Mouse (Mus musculus) lung, embryonic 16.5 days (tissue): ENCODE results near the gene Cenpa. TPM values are rescaled to one million over a fixed set of nuclear protein-coding genes. Genes with fewer than 3 reads are reported as not detected.

ENCODE experiments used
- ATAC-seq: fragments of 200-750 bp; cut with Nextera tagmentation; 2 replicates; pipeline ENCODE4 v1.8.0; 2017; ENCODE audit warnings: low read depth, mild to moderate bottlenecking, moderate library complexity
- H3K27ac ChIP-seq: fragments of 300-500 bp; sonication (generic); 2 replicates; pipeline ENCODE4 v1.5.1; 2014; ENCODE audit warnings: mild to moderate bottlenecking, control low read depth, low read length
- H3K27me3 ChIP-seq: fragments of 300-500 bp; sonication (generic); 2 replicates; pipeline ENCODE4 v1.6.1; 2014; ENCODE audit warnings: low read depth, low read length, mixed read lengths; ENCODE audit not compliant: control insufficient read depth, insufficient read depth
- H3K36me3 ChIP-seq: fragments of 300-500 bp; sonication (generic); 2 replicates; pipeline ENCODE4 v1.6.1; 2014; ENCODE audit warnings: low read length; ENCODE audit not compliant: control insufficient read depth, insufficient read depth
- H3K4me1 ChIP-seq: fragments of 300-500 bp; sonication (generic); replicated peaks from 2 replicates; pipeline ENCODE4 v1.6.1; 2014; ENCODE audit warnings: low read length, mixed read lengths; ENCODE audit not compliant: control insufficient read depth, insufficient read depth
- H3K4me2 ChIP-seq: fragments of 300-500 bp; sonication (generic); 2 replicates; pipeline ENCODE4 v1.6.1; 2014; ENCODE audit warnings: low read depth, low read length, control low read depth
- H3K4me3 ChIP-seq: fragments of 300-500 bp; sonication (generic); 2 replicates; pipeline ENCODE4 v1.5.1; 2014; ENCODE audit warnings: mild to moderate bottlenecking, low read length, control low read depth
- H3K9ac ChIP-seq: fragments of 300-500 bp; sonication (generic); 2 replicates; pipeline ENCODE4 v1.6.1; 2014; ENCODE audit warnings: low read length, control low read depth
- H3K9me3 ChIP-seq: fragments of 300-500 bp; sonication (generic); 2 replicates; pipeline ENCODE4 v1.6.1; 2016; ENCODE audit warnings: low read length; ENCODE audit not compliant: control insufficient read depth
- WGBS: fragments of 180-500 bp; shearing (Covaris S2); extraction: QIAGEN DNeasy Blood & Tissue Kit; methylation state at CpG from one replicate; pipeline ENCODE4 v1.1.7; 2014; 5-methylcytosine and 5-hydroxymethylcytosine counted together
- polyA plus RNA-seq: library from polyadenylated mRNA; unstranded; fragments of >200 nt; fragmentation: Nextera tagmentation; extraction: Ambion mirVana; gene quantifications from 2 replicates; pipeline ENCODE4 v1.2.1, GENCODE M21; 2015

Cenpa gene
- polyA plus RNA-seq, 1 experiment from 2014 or later: 298 TPM

GRCm38 (mm10) chr5:30636994-30637393, 29.6 kb upstream of the Cenpa start:
- Histone ChIP-seq H3K4me3 (no peak overlapping the region), H3K9ac (no peak overlapping the region), H3K4me2 (no peak overlapping the region), H3K27ac (no peak overlapping the region), H3K4me1 (no peaks in the 10 kb centered on the region), H3K9me3 (no peaks in the 10 kb centered on the region), H3K36me3 (no peaks in the 10 kb centered on the region), H3K27me3 (no peaks in the 10 kb centered on the region)
- ATAC-seq: no peak
- 32% methylated on average over 7 of the region's 7 CpGs for whole genome bisulfite sequencing

GRCm38 (mm10) chr5:30638041-30638440, 28.5 kb upstream of the Cenpa start:
- peak; percentile 87 for ATAC-seq
- Histone ChIP-seq H3K27me3 (no peaks in the 10 kb centered on the region), H3K4me3 (no peak overlapping the region), H3K4me1 (no peaks in the 10 kb centered on the region), H3K27ac (no peak overlapping the region), H3K36me3 (no peaks in the 10 kb centered on the region), H3K9ac (no peak overlapping the region), H3K4me2 (no peak overlapping the region), H3K9me3 (no peaks in the 10 kb centered on the region)
- 4% methylated on average over 6 of the region's 6 CpGs for WGBS

- H3K4me2 ChIP-seq: no peak overlapping the region
- peaks cover 7% of the 10 kb centered on the region; the same call in 1 of the 2 replicates for H3K4me1 ChIP-seq
- no peak overlapping the region for H3K4me3 ChIP-seq
- ATAC-seq: no peak
- no peak overlapping the region for H3K9ac ChIP-seq
- no peak overlapping the region for H3K27ac ChIP-seq
- no peaks in the 10 kb centered on the region for H3K27me3 ChIP-seq
- H3K36me3 ChIP-seq: no peaks in the 10 kb centered on the region
- WGBS: 42% methylated on average over 5 of the region's 5 CpGs
- no peaks in the 10 kb centered on the region for H3K9me3 ChIP-seq
These were observed 22.9 kb upstream of the Cenpa start for GRCm38 (mm10) chr5:30643477-30644179.

- H3K9ac ChIP-seq: no peak overlapping the region
- no peak overlapping the region for H3K27ac ChIP-seq
- no peaks in the 10 kb centered on the region for H3K36me3 ChIP-seq
- H3K27me3 ChIP-seq: no peaks in the 10 kb centered on the region
- 46% methylated on average over 2 of the region's 2 CpGs for WGBS
- no peaks in the 10 kb centered on the region for H3K9me3 ChIP-seq
- no peak overlapping the region for H3K4me2 ChIP-seq
- H3K4me3 ChIP-seq: no peak overlapping the region
- peaks cover 10% of the 10 kb centered on the region; the same call in 1 of the 2 replicates for H3K4me1 ChIP-seq
- ATAC-seq: no peak
These were observed 20.5 kb upstream of the Cenpa start for GRCm38 (mm10) chr5:30646036-30646435.

GRCm38 (mm10) chr5:30647396-30647795, 19.2 kb upstream of the Cenpa start:
- no peaks in the 10 kb centered on the region for H3K27me3 ChIP-seq
- H3K4me3 ChIP-seq: peak overlapping the region; percentile 92
- peak; percentile 15; the same call in 1 of the 2 replicates for ATAC-seq
- WGBS: 9% methylated on average over 9 of the region's 9 CpGs
- peak overlapping the region; percentile 95 for H3K4me2 ChIP-seq
- H3K9me3 ChIP-seq: no peaks in the 10 kb centered on the region
- peak overlapping the region; percentile 81 for H3K27ac ChIP-seq
- peaks cover 10% of the 10 kb centered on the region; the same call in 1 of the 2 replicates for H3K4me1 ChIP-seq
- H3K9ac ChIP-seq: peak overlapping the region; percentile 85
- 0 out of 2 replicates have a peak, but pooled peaks cover 3% of the 10 kb centered on the region for H3K36me3 ChIP-seq

- WGBS: under 1% methylated on average over 38 of the region's 38 CpGs
- peak within 1 kb of the TSS; percentile 85 for H3K9ac ChIP-seq
- H3K4me3 ChIP-seq: peak within 1 kb of the TSS; percentile 92
- H3K27me3 ChIP-seq: no peaks in the 10 kb centered on the region
- H3K27ac ChIP-seq: peak within 1 kb of the TSS; percentile 81
- peak within 1 kb of the TSS; percentile 95 for H3K4me2 ChIP-seq
- peak; percentile 95 for ATAC-seq
- H3K4me1 ChIP-seq: peaks cover 10% of the 10 kb centered on the region; the same call in 1 of the 2 replicates
- H3K9me3 ChIP-seq: no peaks in the 10 kb centered on the region
- 0 out of 2 replicates have a peak, but pooled peaks cover 3% of the 10 kb centered on the region for H3K36me3 ChIP-seq
These were observed 18.6 kb upstream of the Cenpa start, which contains the start of gene Slc35f6 for GRCm38 (mm10) chr5:30647815-30648560. Gene Slc35f6, plus strand, starts transcription at chr5:30647933.

GRCm38 (mm10) chr5:30649558-30649957, 17.0 kb upstream of the Cenpa start:
- H3K9me3 ChIP-seq: no peaks in the 10 kb centered on the region
- no peak for ATAC-seq
- H3K9ac ChIP-seq: no peak overlapping the region
- H3K4me1 ChIP-seq: peaks cover 10% of the 10 kb centered on the region; the same call in 1 of the 2 replicates
- H3K4me3 ChIP-seq: no peak overlapping the region
- no peaks in the 10 kb centered on the region for H3K27me3 ChIP-seq
- 0 out of 2 replicates have a peak, but pooled peaks cover 3% of the 10 kb centered on the region for H3K36me3 ChIP-seq
- 33% methylated on average over 4 of the region's 4 CpGs for WGBS
- H3K4me2 ChIP-seq: no peak overlapping the region
- H3K27ac ChIP-seq: no peak overlapping the region

- 72% methylated on average over 3 of the region's 3 CpGs for WGBS
- no peak overlapping the region for H3K9ac ChIP-seq
- H3K27me3 ChIP-seq: no peaks in the 10 kb centered on the region
These were observed 15.8 kb upstream of the Cenpa start for GRCm38 (mm10) chr5:30650756-30651155.

GRCm38 (mm10) chr5:30651554-30651953, 15.0 kb upstream of the Cenpa start:
- WGBS: 90% methylated on average over 3 of the region's 3 CpGs
- Histone ChIP-seq H3K27ac (no peak overlapping the region), H3K9me3 (no peaks in the 10 kb centered on the region), H3K9ac (no peak overlapping the region), H3K27me3 (no peaks in the 10 kb centered on the region), H3K4me1 (peaks cover 10% of the 10 kb centered on the region; the same call in 1 of the 2 replicates), H3K4me2 (no peak overlapping the region), H3K36me3 (peaks cover 15% of the 10 kb centered on the region; the same call in 1 of the 2 replicates), H3K4me3 (no peak overlapping the region)
- no peak for ATAC-seq

More at GRCm38 (mm10) chr5:30650756-30651155, 15.8 kb upstream of the Cenpa start:
- H3K4me1 ChIP-seq: peaks cover 10% of the 10 kb centered on the region; the same call in 1 of the 2 replicates
- H3K36me3 ChIP-seq: peaks cover 11% of the 10 kb centered on the region; the same call in 1 of the 2 replicates
- no peak overlapping the region for H3K27ac ChIP-seq
- ATAC-seq: no peak
- H3K4me3 ChIP-seq: no peak overlapping the region
- no peak overlapping the region for H3K4me2 ChIP-seq
- H3K9me3 ChIP-seq: no peaks in the 10 kb centered on the region
